Mouse (Mus musculus) bone marrow, adult 2 months (tissue): ENCODE results near the gene Snx22.

Experiments used
- CTCF ChIP-seq: fragments of 200-500 bp; IDR thresholded peaks from 2 replicates; pipeline ENCODE4 v1.5.1; 2011; ENCODE audit warnings: low read length, control low read depth; ENCODE audit not compliant: control insufficient read depth, insufficient read depth
- POLR2A ChIP-seq: fragments of 200-500 bp; IDR thresholded peaks from 2 replicates; pipeline ENCODE4 v1.6.1; 2011; ENCODE audit warnings: low read depth, mild to moderate bottlenecking, control low read depth, low read length, borderline replicate concordance; ENCODE audit not compliant: control insufficient read depth

DNA sequence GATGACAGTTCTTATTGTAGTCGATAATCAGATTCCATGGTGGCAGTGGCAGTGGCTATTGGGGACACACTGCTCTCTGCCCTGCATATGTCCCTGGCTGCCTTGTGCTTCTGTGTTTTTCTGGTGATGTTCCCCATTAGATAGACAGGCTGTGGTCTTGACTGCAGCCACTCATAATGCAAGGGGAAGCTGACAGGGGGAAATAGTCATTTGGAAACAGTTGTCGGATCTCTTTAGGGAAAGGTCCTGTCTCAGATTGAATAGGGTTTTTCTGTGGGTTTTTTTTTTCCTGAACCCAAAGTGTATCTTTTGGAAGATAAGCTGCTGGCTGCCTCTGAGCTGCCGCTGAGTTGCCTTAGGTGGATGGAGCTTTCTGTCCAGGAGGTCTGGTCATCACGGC is 12.5 kb upstream of the Snx22 start:
- TF ChIP-seq CTCF (no peak), POLR2A (no peak)
